Mouse (Mus musculus) forebrain, embryonic 11.5 days (tissue): ENCODE results near the gene Ddah2. TPM values are rescaled to one million over a fixed set of nuclear protein-coding genes. Genes with fewer than 3 reads are reported as not detected.

Source experiments
- ATAC-seq: fragments of 200-750 bp; cut with Nextera tagmentation; replicated peaks from 2 replicates; pipeline ENCODE4 v1.8.0; 2017; ENCODE audit warnings: moderate TSS enrichment; ENCODE audit not compliant: low FRiP score
- DNase-seq: peaks from one replicate; pipeline ENCODE4 v3.0.0-alpha.2; 2017; ENCODE audit warnings: low spot score
- H3K27ac ChIP-seq: fragments of 300-500 bp; sonication (generic); 2 replicates; pipeline ENCODE4 v1.5.1; 2014; ENCODE audit warnings: low read depth, low read length
- H3K27me3 ChIP-seq: fragments of 300-500 bp; sonication (generic); 2 replicates; pipeline ENCODE4 v1.6.1; 2014; ENCODE audit warnings: mild to moderate bottlenecking, low read length, mixed read lengths; ENCODE audit not compliant: control insufficient read depth, insufficient read depth
- H3K36me3 ChIP-seq: fragments of 300-500 bp; sonication (generic); 2 replicates; pipeline ENCODE4 v1.6.1; 2014; ENCODE audit warnings: mild to moderate bottlenecking, low read length, moderate library complexity, mixed read lengths; ENCODE audit not compliant: control insufficient read depth, insufficient read depth
- H3K4me1 ChIP-seq: fragments of 300-500 bp; sonication (generic); replicated peaks from 2 replicates; pipeline ENCODE4 v1.6.1; 2014; ENCODE audit warnings: low read length, mixed read lengths; ENCODE audit not compliant: control insufficient read depth, insufficient read depth
- H3K4me2 ChIP-seq: fragments of 300-500 bp; sonication (generic); 2 replicates; pipeline ENCODE4 v1.6.1; 2014; ENCODE audit warnings: low read depth, mild to moderate bottlenecking, low read length, moderate library complexity, mixed read lengths; ENCODE audit not compliant: severe bottlenecking
- H3K4me3 ChIP-seq: fragments of 300-500 bp; sonication (generic); 2 replicates; pipeline ENCODE4 v1.5.1; 2014; ENCODE audit warnings: low read depth, low read length
- H3K9ac ChIP-seq: fragments of 300-500 bp; sonication (generic); 2 replicates; pipeline ENCODE4 v1.6.1; 2014; ENCODE audit warnings: low read length
- H3K9me3 ChIP-seq: fragments of 300-500 bp; sonication (generic); 2 replicates; pipeline ENCODE4 v1.6.1; 2016; ENCODE audit warnings: low read length, mixed read lengths; ENCODE audit not compliant: control insufficient read depth
- WGBS: fragments of 180-500 bp; shearing (Covaris S2); extraction: QIAGEN DNeasy Blood & Tissue Kit; methylation state at CpG from one replicate; pipeline ENCODE4 v1.1.7; 2014; 5-methylcytosine and 5-hydroxymethylcytosine counted together
- polyA plus RNA-seq: library from polyadenylated mRNA; unstranded; fragments of >200 nt; fragmentation: Nextera tagmentation; extraction: Ambion mirVana; gene quantifications from 2 replicates; pipeline ENCODE4 v1.2.1, GENCODE M21; 2014

Ddah2 gene
- 489 and 543 TPM in 2 replicates for polyA plus RNA-seq

GRCm38 (mm10) chr17:35058911-35059892 lies at the start of gene Ddah2:
Gene Ddah2 (plus strand): TSS chr17:35059035.
- under 1% methylated on average over 56 of the region's 57 CpGs for WGBS
- DNase-seq, result peak; percentile 97
- Histone ChIP-seq H3K9ac (peak within 1 kb of the TSS; percentile 72), H3K4me2 (peak within 1 kb of the TSS; percentile 73), H3K27ac (peak within 1 kb of the TSS; percentile 74), H3K4me3 (peak within 1 kb of the TSS; percentile 64), H3K4me1 (peaks cover 12% of the 10 kb centered on the region), H3K27me3 (peaks cover 3% of the 10 kb centered on the region; the same call in 1 of the 2 replicates), H3K9me3 (no peaks in the 10 kb centered on the region; the same call in 1 of the 2 replicates), H3K36me3 (peaks cover 15% of the 10 kb centered on the region; the same call in 1 of the 2 replicates)
- peak; percentile 91 for ATAC-seq

- H3K4me1 ChIP-seq, result no peaks in the 10 kb centered on the region
- no peak overlapping the region for H3K4me3 ChIP-seq
- H3K9me3 ChIP-seq, result no peaks in the 10 kb centered on the region
- ATAC-seq (no peak), DNase-seq (no peak)
- WGBS, result 86% methylated on average over 7 of the region's 7 CpGs
- no peak overlapping the region for H3K9ac ChIP-seq
- peaks cover 32% of the 10 kb centered on the region for H3K36me3 ChIP-seq
- H3K27me3 ChIP-seq, result no peaks in the 10 kb centered on the region
- no peak overlapping the region for H3K4me2 ChIP-seq
- H3K27ac ChIP-seq, result no peak overlapping the region
Observed at GRCm38 (mm10) chr17:35009586-35009985, 49.2 kb upstream of the Ddah2 start.

GRCm38 (mm10) chr17:35011440-35011839 lies 47.4 kb upstream of the Ddah2 start:
- 92% methylated on average over 8 of the region's 8 CpGs for WGBS
- no peak for DNase-seq
- ATAC-seq, result no peak
- Histone ChIP-seq H3K4me3 (no peak overlapping the region), H3K4me2 (no peak overlapping the region), H3K4me1 (no peaks in the 10 kb centered on the region), H3K27ac (no peak overlapping the region), H3K9ac (no peak overlapping the region), H3K27me3 (no peaks in the 10 kb centered on the region), H3K36me3 (peaks cover 32% of the 10 kb centered on the region), H3K9me3 (no peaks in the 10 kb centered on the region)

GRCm38 (mm10) chr17:35012430-35012829 lies 46.4 kb upstream of the Ddah2 start:
- Histone ChIP-seq H3K9me3 (no peaks in the 10 kb centered on the region), H3K36me3 (peaks cover 28% of the 10 kb centered on the region)
- WGBS, result 93% methylated on average over 13 of the region's 13 CpGs

GRCm38 (mm10) chr17:35013221-35013620 lies 45.6 kb upstream of the Ddah2 start:
- Histone ChIP-seq H3K4me3 (no peak overlapping the region), H3K27me3 (no peaks in the 10 kb centered on the region), H3K4me2 (no peak overlapping the region), H3K27ac (no peak overlapping the region), H3K36me3 (peaks cover 28% of the 10 kb centered on the region), H3K4me1 (no peaks in the 10 kb centered on the region), H3K9ac (no peak overlapping the region), H3K9me3 (no peaks in the 10 kb centered on the region)
- 88% methylated on average over 6 of the region's 6 CpGs for whole genome bisulfite sequencing
- no peak for ATAC-seq
- no peak for DNase-seq

More at GRCm38 (mm10) chr17:35012430-35012829, 46.4 kb upstream of the Ddah2 start:
- DNase-seq (peak; percentile 51), ATAC-seq (no peak)
- Histone ChIP-seq H3K9ac (no peak overlapping the region), H3K4me1 (no peaks in the 10 kb centered on the region), H3K27me3 (no peaks in the 10 kb centered on the region), H3K27ac (no peak overlapping the region), H3K4me3 (no peak overlapping the region), H3K4me2 (no peak overlapping the region)

GRCm38 (mm10) chr17:35015296-35015695 lies 43.5 kb upstream of the Ddah2 start:
- WGBS, result 89% methylated on average over 16 of the region's 16 CpGs
- peaks cover 28% of the 10 kb centered on the region for H3K36me3 ChIP-seq
- H3K9ac ChIP-seq, result no peak overlapping the region
- H3K27me3 ChIP-seq, result no peaks in the 10 kb centered on the region
- no peak overlapping the region for H3K4me2 ChIP-seq
- no peaks in the 10 kb centered on the region for H3K4me1 ChIP-seq
- no peak overlapping the region for H3K4me3 ChIP-seq
- H3K27ac ChIP-seq, result no peak overlapping the region
- DNase-seq, result peak; percentile 51
- H3K9me3 ChIP-seq, result no peaks in the 10 kb centered on the region
- ATAC-seq, result no peak

- Histone ChIP-seq H3K4me2 (no peak within 1 kb of the TSS), H3K27ac (no peak within 1 kb of the TSS), H3K9me3 (no peaks in the 10 kb centered on the region), H3K27me3 (no peaks in the 10 kb centered on the region), H3K4me1 (peaks cover 2% of the 10 kb centered on the region), H3K9ac (peak within 1 kb of the TSS; percentile 2; the same call in 1 of the 2 replicates), H3K4me3 (no peak within 1 kb of the TSS), H3K36me3 (peaks cover 21% of the 10 kb centered on the region)
- WGBS, result 84% methylated on average over 12 of the region's 12 CpGs
- DNase-seq (peak; percentile 65), ATAC-seq (peak; percentile 42)
Observed at GRCm38 (mm10) chr17:35016376-35016775, 42.5 kb upstream of the Ddah2 start, which contains the start of gene Vwa7. Gene Vwa7 (plus strand): TSS chr17:35016579.

- Histone ChIP-seq H3K4me2 (no peak overlapping the region), H3K4me3 (no peak overlapping the region), H3K27me3 (no peaks in the 10 kb centered on the region), H3K9me3 (no peaks in the 10 kb centered on the region), H3K4me1 (peaks cover 6% of the 10 kb centered on the region), H3K9ac (no peak overlapping the region), H3K36me3 (peaks cover 21% of the 10 kb centered on the region), H3K27ac (no peak overlapping the region)
- ATAC-seq, result no peak
- WGBS, result 82% methylated on average over 10 of the region's 10 CpGs
- DNase-seq, result peak; percentile 54
Observed at GRCm38 (mm10) chr17:35016791-35017705, 41.8 kb upstream of the Ddah2 start.
